Mouse (Mus musculus): ENCODE data around the gene Neb.

Neb gene

DNA sequence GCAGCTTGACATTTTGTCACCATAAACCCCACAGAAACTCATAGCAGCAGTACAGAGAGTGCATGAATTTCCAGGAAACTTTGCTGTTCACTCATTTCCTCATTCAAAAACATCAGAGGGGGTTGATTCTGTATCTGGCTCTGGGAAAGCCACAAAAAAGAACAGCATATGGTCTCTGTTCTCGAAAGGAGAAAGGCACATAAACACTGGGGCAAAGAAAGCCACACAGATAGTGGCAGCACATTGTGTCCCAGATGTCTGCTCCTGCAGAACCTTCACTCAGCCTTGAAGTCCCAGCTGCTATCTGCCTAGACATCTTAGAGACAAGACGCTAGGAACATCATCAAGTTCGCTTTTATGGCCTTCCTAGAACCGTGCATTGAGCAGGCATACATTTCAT is 67.5 kb downstream of the Neb start:
- no peak for DNase-seq (ENCODE audit: low read depth, low spot score)

GRCm38 (mm10) chr2:52306635-52307034 is 71.6 kb downstream of the Neb start:
- no peak for DNase-seq (ENCODE audit: low read depth, low spot score)

DNA sequence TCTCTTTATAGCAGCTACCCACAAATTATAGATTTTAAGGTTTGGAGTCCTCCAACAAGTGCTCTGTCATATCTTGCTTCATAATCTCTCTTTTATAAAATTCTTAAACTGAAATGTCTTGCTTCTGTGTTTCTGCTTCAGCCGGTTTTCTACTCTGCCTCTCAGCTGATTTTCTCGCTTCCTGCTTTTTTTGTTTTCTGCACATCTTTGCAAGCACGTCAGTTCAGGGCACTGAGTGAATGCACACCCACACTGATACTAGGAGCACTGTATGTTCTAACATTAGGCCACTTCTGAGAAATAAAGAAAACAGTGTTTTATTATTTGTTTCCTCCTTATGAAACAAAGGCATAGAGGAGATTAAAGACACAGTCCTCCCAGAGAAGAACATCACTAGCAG is 73.7 kb downstream of the Neb start:
- no peak for DNase-seq (ENCODE audit: low read depth, low spot score)

DNA sequence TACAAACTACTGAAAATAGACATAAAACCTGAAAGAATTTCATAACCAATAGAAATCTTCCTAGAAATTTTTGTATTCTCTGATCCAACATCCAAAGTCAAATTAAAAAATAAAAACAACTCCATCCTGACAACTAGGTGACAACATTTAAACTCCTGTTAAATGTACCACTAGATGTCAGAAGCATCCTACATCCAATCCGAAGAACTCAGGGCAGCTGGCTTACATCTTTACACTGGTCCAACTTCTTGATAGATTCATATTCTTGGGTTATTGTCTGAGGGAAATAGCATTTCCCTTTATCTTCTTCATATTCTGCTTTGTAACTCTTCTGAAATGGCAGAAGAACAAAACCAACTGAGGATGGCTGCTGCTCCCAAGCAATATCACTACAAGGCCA is 74.9 kb downstream of the Neb start:
- DNase-seq (ENCODE audit: low read depth, low spot score) = no peak

- DNase-seq (ENCODE audit: low read depth, low spot score) = no peak
Observed at GRCm38 (mm10) chr2:52297969-52298368, 80.3 kb downstream of the Neb start.

DNA sequence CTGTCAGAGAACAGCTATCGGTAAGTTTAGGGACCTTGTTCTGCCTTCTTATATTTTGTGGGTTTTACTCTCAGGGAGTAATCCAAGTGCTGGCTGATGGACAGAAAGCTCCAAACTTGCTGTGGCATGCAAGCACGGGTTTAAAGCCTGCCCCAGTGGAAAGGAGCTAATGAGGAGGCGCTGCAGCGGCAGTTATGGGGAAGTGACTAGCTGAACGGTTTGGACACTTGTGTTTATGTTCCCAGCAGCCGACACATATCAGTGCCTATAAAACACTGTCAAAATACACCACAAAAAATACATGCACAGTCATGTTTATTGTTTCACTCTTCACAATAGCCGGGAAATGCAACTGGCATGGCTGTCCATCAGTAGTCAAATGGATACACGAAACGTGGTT is 81.5 kb downstream of the Neb start:
- DNase-seq (ENCODE audit: low read depth, low spot score) = no peak

DNA sequence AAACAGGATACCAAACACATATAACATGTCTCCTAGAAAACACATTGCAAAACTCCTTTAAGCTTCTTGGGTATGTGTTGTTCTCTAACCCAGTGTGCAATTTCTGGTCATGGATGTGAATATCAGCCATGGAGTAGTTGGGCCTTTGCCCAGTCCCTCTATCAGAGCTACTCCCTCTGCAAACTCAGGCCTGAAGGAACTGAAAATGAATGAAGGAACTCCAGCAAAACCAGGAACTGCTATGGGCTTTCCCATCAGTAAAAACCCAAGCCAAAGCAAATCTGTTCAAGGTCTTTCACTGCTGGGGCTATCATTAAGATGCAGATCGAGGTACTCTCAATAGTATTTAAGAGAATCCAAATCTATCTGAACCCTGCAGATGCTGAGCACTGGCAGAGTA is 90.8 kb downstream of the Neb start:
- no peak for DNase-seq (ENCODE audit: low read depth, low spot score)

GRCm38 (mm10) chr2:52286421-52286820 is 91.9 kb downstream of the Neb start:
- no peak for DNase-seq (ENCODE audit: low read depth, low spot score)

GRCm38 (mm10) chr2:52272146-52272545 is 106.1 kb downstream of the Neb start:
- DNase-seq (ENCODE audit: low read depth, low spot score) = peak; percentile 7

GRCm38 (mm10) chr2:52270911-52271310 is 107.4 kb downstream of the Neb start:
- no peak for DNase-seq (ENCODE audit: low read depth, low spot score)

DNA sequence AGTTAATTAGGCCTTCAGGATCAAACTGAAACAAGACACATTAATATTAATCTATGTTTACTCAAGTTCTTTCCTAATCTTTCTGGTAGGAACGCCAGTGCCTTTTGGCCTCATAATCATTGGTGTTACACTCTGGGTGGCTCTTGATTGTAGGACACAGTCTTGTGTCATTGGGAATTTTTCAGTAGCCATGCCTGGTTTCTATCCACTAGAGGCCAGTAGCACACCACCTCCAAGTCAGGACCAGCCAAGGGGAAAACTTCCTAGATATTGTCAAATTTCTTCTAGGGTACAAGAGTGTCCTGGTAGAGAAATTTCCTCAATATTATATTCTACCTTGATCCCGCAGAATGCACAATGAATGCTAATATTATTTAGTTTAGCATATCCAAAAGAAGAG is 116.1 kb downstream of the Neb start:
- peak; percentile 48 for DNase-seq (ENCODE audit: low read depth, low spot score)

DNA sequence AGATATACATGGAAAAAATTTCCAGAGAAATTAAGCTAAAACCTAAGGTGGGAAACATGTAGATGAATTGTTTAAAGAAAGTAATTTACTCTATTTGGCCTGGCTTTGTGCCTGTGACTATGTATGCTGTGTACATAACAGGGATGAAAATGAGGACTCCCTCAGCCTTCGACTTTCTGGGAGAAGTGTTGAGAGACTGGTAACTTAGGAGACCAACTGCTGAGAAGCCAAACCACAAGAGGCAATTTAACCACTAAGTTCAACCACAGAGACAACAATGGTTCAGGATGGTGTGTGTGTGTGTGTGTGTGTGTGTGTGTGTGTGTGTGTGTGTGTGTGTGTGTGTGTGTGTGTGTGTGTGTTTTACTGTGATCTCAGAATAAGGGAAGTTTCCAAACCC is 126.2 kb downstream of the Neb start:
- no peak for DNase-seq (ENCODE audit: low read depth, low spot score)

- DNase-seq (ENCODE audit: low read depth, low spot score) = no peak
Observed at GRCm38 (mm10) chr2:52248316-52248826, 129.9 kb downstream of the Neb start.

DNA sequence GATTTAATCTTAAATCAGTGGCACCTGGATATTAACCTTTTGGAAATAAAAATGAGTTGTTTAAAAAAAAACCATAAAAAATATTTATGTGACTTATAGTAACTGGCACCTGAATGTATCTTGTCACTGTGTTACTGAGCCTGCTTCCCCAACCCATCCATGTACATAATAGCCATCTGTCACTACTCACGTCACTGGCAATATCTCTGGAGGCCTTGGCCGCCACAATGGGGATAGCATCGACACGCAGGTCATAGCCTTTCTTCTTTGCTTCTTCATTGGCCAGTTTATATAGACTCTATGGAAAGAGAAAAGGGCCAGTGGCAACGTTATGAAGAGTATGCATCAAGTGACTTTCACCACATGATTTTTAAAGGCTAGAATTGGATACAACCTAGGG is 133.2 kb downstream of the Neb start:
- no peak for DNase-seq (ENCODE audit: low read depth, low spot score)

DNA sequence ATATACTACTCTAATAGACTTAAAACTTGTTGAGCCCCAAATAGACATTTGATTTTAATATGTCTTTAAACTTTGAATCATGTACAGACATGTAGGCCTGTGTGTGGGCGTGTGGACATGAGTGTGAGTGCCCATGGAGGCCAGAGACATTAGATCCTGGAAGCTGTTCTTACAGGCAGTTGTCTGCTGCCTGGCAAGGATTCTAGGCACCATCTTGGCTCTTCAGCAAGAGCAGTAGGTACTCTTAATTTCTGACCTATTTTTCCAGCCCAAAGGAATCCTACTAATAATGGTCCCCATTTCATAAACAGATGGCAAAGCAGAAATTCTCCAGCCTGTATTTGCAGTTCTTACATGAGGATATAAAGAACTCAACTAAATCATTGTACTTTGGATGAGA is 135.6 kb downstream of the Neb start:
- DNase-seq (ENCODE audit: low read depth, low spot score) = no peak

DNA sequence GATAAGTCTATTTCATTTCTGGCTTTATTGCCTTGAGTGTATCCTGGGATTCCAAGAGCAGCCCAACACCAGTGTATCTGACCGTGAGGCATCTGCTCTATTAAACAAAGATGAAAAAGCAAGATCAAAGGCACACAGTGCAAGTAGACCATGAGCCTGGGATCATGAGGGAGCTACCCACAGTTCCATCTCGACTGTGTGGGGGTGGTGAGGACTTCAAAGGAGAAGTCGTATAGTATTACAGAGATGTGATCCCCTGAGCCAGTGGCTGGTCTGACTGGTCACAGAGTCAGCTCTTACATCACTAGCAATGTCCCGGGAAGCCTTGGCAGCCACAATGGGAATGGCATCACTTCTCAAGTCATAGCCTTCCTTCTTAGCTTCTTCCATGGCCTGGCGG is 140.4 kb downstream of the Neb start:
- DNase-seq (ENCODE audit: low read depth, low spot score) = no peak

GRCm38 (mm10) chr2:52227584-52227983 is 150.7 kb downstream of the Neb start:
- DNase-seq (ENCODE audit: low read depth, low spot score) = peak; percentile 24

DNA sequence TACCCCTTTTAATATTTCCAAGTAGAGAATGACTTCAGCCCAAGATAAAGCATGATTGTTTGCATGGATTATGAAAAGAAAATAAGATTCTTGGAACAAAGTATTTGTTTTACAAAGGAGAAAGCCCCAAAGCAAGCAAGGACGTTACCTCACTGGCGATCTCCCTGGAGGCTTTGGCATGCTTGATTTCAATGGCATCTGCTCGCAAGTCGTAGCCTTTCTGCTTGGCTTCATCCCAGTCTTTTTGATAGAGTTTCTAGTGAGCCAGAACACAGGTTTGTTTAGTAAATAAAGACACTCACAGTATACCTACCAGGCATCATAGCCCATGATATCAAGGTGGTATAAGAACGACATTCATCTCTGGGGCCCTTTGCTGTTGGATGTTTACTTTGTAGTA is 153.9 kb downstream of the Neb start:
- no peak for DNase-seq (ENCODE audit: low read depth, low spot score)

GRCm38 (mm10) chr2:52220074-52220473 is 158.2 kb downstream of the Neb start:
- DNase-seq (ENCODE audit: low read depth, low spot score) = peak; percentile 76

GRCm38 (mm10) chr2:52215945-52216344 is 162.3 kb downstream of the Neb start:
- DNase-seq (ENCODE audit: low read depth, low spot score) = no peak

DNA sequence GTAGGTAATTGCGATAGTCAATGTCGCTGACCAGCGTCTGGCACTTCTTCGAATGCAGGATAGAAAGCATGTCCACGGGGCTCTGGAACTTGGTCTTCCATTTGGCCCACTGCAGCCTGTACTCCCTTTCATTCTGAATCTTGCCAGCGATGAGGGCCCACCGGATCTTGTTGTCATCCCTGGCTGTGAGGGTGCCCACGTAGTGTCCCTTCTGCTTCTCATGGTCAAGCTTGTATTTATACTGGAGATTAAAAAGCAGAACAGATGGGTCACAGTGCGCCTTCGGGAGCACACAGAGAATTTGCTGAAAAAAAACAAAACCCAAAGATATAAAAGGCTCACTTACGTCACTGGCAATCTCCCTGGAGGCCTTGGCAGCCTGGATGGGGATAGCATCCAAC is 165.7 kb downstream of the Neb start:
- no peak for DNase-seq (ENCODE audit: low read depth, low spot score)

DNA sequence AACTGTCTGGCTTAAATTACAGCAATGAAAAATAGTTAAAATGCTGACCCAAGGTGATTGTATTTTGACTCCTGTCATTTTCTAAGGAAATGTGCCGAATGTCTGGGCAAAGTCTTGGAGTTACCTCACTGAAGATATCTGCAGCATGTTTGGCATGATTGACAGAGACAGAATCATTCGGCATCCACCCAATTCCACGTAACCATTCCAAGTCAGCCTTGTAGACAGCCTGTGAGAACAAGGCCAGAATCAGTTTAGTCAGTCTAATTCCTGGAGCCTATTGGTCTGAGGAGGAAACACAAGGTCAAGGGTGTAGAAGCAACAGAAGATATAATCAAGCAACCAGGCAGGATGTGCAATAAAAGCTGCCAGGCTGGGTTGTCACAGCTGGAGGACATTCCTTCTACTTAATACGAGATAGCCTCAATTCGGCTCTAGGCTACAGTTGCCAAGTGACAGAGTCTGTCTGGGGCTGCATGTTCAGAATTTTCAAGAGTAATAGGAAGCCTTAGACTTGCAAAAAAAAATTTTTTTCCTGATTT is 166.8 kb downstream of the Neb start:
- peak; percentile 23 for DNase-seq (ENCODE audit: low read depth, low spot score)

- no peak for DNase-seq (ENCODE audit: low read depth, low spot score)
Observed at GRCm38 (mm10) chr2:52210685-52211084, 167.6 kb downstream of the Neb start.

- DNase-seq (ENCODE audit: low read depth, low spot score) = no peak
Observed at GRCm38 (mm10) chr2:52204992-52205391, 173.3 kb downstream of the Neb start.
